Mouse (Mus musculus): Measurements from ENCODE around the gene Tnnt2. TPM values are rescaled to one million over a fixed set of nuclear protein-coding genes. Genes with fewer than 3 reads are reported as not detected.
A peak's percentile ranks its signal among the peaks of the same experiment; 100 is the strongest.

Tnnt2 gene
- 0.36 and 9.2 TPM in 2 replicates for polyA plus RNA-seq (2015; fragmentation: Nextera tagmentation; extraction: Ambion mirVana)

DNA sequence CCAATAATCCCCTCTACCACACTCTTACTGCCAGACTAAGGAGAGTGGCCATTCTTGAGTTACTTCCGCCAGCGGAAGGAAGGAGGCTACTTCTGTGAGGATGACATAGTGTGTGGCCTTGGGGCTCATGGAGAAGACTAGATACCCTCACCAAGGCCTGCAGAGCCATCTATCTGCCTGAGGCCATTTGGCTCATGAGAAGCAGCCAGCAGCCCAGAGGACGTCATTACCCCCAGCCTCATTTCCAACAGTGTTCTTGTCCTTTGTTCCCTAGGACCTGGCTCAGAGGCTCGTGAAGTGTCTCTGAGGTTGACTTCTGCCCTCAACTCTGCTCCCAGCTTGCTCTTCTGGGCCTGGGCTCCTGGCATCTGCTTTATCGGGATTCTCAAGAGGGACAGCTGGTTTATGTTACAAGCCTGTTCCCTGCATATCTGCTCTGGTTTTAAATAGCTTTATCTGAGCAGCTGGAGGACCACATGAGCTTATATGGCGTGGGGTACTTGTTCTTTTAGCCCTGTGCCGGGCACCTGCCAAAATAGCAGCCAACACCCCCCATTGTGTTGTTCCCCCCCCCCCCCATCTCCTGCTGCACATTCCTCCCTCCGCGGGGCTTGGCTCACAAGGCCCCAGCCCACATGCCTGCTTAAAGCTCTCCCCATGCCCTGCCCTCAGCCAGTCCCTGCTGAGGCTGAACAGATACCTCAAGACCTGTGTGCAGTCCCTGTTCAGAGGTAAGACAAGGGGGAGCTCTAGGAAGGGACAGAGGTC, at the start of gene Tnnt2:
Gene Tnnt2, plus strand, starts transcription at position 639 of the 768 bp plus-strand sequence.
- Histone ChIP-seq H3K9ac (no peak within 1 kb of the TSS), H3K36me3 (ENCODE audit: poor library complexity, severe bottlenecking) (no peaks in the 10 kb centered on the region), H3K4me2 (no peak within 1 kb of the TSS), H3K4me3 (no peak within 1 kb of the TSS), H3K9me3 (replicated peaks) (no peaks in the 10 kb centered on the region), H3K27ac (no peak within 1 kb of the TSS), H3K4me1 (no peaks in the 10 kb centered on the region), H3K27me3 (no peaks in the 10 kb centered on the region)
- no peak for ATAC-seq
- 51% methylated on average over 9 of the region's 9 CpGs for WGBS

DNA sequence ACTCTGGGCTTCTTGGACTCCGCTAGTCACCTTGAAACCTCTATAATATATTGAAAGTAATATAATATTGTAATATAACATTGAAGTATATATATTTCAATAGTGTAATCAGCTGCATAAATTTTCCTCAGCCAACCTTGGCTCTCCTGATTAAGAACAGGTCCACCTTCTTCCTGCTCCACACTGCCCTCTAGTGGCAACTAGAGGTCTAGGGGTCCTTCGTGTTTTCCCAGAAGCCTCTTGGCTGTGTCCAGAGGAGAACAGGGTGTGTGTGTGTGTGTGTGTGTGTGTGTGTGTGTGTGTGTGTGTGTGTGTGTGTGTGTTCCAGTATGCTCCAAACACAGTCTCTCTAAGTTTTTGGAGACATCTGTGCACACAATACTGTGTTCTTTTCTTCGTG, 48.4 kb upstream of the Tnnt2 start:
- H3K36me3 ChIP-seq (ENCODE audit: poor library complexity, severe bottlenecking): no peaks in the 10 kb centered on the region
- ATAC-seq: peak; percentile 48; the same call in 1 of the 2 replicates
- H3K9ac ChIP-seq: no peak overlapping the region
- H3K4me3 ChIP-seq: no peak overlapping the region
- H3K27me3 ChIP-seq: peaks cover 8% of the 10 kb centered on the region; the same call in 1 of the 2 replicates
- H3K27ac ChIP-seq: no peak overlapping the region
- H3K9me3 ChIP-seq (replicated peaks): no peaks in the 10 kb centered on the region
- WGBS: 49% methylated on average over 3 of the region's 3 CpGs
- H3K4me2 ChIP-seq: no peak overlapping the region
- no peaks in the 10 kb centered on the region for H3K4me1 ChIP-seq

DNA sequence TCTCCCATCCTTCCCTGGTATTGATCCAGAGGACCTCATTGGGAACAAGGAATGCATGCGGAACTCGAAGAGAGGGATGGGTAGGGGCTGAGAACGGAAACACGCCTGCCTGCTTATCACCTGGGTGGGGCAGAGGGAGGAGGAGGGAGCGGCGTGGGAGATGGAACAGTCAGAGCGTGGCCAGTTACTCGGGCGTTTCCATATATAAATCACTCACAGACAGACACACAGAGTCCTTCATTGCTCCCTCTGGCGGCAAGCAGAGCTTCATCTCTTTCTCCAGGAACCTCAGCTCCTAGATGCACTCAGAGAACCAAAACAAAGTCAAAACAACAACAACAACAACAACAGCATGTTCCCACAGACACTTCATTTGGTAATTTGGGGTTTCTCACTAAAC, 47.4 kb upstream of the Tnnt2 start:
- no peak overlapping the region for H3K27ac ChIP-seq
- no peak for ATAC-seq
- WGBS: 57% methylated on average over 10 of the region's 10 CpGs
- no peak overlapping the region for H3K4me3 ChIP-seq
- H3K9me3 ChIP-seq (replicated peaks): no peaks in the 10 kb centered on the region
- no peak overlapping the region for H3K9ac ChIP-seq
- H3K4me1 ChIP-seq: peaks cover 4% of the 10 kb centered on the region
- H3K36me3 ChIP-seq (ENCODE audit: poor library complexity, severe bottlenecking): no peaks in the 10 kb centered on the region
- peaks cover 14% of the 10 kb centered on the region; the same call in 1 of the 2 replicates for H3K27me3 ChIP-seq
- H3K4me2 ChIP-seq: no peak overlapping the region

DNA sequence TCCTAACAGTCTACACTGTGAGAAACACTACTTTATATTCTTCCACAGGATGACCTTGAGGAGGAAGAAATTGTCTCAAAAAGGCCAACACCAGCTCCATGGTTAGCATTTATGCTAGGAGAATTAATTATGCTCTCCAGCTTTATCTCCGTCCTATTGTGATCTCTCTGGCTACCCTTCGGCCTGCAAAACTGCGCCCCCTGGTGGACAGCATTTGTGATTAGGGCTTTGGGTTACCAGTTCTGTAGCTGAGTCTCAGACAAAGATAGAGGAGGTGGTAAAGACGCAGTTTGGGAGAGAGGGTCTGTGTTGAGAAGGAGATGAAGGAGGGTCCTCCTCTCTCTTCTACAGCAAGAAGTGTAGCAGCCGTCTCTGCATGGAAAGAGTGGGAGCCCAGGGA, 46.3 kb upstream of the Tnnt2 start:
- Histone ChIP-seq H3K4me2 (no peak overlapping the region), H3K36me3 (ENCODE audit: poor library complexity, severe bottlenecking) (no peaks in the 10 kb centered on the region), H3K9ac (no peak overlapping the region), H3K4me3 (no peak overlapping the region), H3K27me3 (peaks cover 23% of the 10 kb centered on the region), H3K27ac (no peak overlapping the region), H3K9me3 (replicated peaks) (no peaks in the 10 kb centered on the region), H3K4me1 (peaks cover 11% of the 10 kb centered on the region)
- 7% methylated on average over 5 of the region's 5 CpGs for WGBS
- ATAC-seq: no peak

DNA sequence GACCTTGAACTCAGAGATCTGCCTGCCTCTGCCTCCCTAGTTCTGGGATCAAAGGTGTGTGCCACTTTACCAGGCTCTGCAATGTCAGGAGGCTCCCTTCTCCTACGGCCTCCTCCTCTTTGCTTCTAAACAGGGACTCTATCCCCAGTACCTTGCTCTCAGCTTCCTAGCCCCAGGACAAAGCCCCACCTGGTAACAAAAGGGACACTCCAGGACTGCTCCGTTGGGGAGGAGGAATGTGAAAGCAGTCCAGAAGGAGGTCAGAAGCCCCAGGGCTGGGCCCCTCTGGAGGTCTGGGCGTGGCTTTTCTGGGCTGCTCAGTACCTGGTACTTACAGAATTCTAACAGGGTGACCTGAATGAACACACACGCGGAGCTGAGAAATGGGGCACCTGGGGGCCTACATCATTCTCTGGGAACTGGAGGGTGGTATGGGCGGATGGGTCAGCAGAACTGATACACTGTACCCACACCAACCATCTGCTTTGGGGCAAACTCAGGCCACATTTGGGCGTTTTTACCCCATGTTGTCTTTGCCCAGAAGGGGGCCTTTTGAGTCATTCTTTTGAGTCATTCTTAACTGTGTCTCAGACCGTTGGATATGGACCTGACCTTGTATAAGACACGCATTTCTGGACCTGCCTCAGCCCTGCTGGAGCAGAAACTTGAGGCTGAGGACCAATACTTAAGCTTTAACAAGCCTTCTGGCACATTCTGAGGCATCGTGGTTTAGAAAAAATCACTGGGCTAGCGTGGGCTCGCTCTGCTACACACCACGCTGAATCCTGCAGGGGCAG, 43.8 kb upstream of the Tnnt2 start:
- no peak overlapping the region for H3K27ac ChIP-seq
- peaks cover 25% of the 10 kb centered on the region for H3K27me3 ChIP-seq
- H3K9ac ChIP-seq: no peak overlapping the region
- ATAC-seq: no peak
- H3K4me1 ChIP-seq: peaks cover 11% of the 10 kb centered on the region
- no peak overlapping the region for H3K4me3 ChIP-seq
- no peak overlapping the region for H3K4me2 ChIP-seq
- 62% methylated on average over 13 of the region's 13 CpGs for WGBS
- H3K9me3 ChIP-seq (replicated peaks): no peaks in the 10 kb centered on the region
- no peaks in the 10 kb centered on the region for H3K36me3 ChIP-seq (ENCODE audit: poor library complexity, severe bottlenecking)

DNA sequence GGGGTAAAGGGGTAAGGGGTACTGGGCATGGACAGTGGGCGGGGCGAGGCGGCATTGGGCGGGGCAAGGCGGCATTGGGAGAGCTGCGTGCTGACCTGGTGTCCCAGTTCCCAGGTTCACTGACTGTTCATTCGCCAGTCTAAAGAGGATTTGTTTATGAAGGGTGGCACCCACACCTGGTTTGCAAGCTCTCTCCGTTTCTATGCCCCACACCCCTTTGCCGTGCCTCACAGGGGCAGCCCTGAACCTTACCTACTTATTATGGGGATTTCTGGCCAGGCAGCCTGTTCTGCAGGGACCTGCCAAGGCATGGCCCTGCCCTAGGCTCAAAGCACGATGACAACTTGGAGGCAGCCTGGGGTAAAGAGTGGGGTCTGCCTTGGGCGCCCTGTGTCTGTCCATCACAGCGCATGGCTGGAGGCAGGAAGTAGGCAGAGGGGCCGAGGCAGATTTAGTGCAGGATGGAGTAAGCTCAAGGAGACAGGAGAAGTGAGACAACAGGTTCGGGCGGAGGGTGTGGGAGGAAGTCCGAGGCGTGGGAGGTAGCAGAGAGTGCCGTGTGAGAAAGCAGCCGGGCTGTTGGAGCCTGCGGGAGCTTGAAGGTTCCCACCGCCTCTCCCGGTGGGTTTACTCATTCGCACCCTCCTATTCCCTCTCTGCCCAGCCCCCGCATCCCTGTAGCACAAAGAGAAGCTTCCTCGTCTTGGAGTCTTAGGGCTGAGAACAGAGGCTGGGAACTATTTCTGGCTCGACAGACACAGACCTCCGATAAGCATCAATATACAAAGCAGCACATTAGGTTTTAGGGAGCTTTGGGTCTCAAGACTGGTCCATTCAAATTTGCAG, 42.6 kb upstream of the Tnnt2 start:
- Histone ChIP-seq H3K4me3 (peak overlapping the region; percentile 15), H3K4me1 (peaks cover 11% of the 10 kb centered on the region), H3K36me3 (ENCODE audit: poor library complexity, severe bottlenecking) (no peaks in the 10 kb centered on the region), H3K27me3 (peaks cover 25% of the 10 kb centered on the region), H3K9me3 (replicated peaks) (no peaks in the 10 kb centered on the region), H3K9ac (peak overlapping the region; percentile 50), H3K4me2 (peak overlapping the region; percentile 53), H3K27ac (no peak overlapping the region)
- peak; percentile 27; the same call in 1 of the 2 replicates for ATAC-seq
- WGBS: 15% methylated on average over 27 of the region's 27 CpGs

DNA sequence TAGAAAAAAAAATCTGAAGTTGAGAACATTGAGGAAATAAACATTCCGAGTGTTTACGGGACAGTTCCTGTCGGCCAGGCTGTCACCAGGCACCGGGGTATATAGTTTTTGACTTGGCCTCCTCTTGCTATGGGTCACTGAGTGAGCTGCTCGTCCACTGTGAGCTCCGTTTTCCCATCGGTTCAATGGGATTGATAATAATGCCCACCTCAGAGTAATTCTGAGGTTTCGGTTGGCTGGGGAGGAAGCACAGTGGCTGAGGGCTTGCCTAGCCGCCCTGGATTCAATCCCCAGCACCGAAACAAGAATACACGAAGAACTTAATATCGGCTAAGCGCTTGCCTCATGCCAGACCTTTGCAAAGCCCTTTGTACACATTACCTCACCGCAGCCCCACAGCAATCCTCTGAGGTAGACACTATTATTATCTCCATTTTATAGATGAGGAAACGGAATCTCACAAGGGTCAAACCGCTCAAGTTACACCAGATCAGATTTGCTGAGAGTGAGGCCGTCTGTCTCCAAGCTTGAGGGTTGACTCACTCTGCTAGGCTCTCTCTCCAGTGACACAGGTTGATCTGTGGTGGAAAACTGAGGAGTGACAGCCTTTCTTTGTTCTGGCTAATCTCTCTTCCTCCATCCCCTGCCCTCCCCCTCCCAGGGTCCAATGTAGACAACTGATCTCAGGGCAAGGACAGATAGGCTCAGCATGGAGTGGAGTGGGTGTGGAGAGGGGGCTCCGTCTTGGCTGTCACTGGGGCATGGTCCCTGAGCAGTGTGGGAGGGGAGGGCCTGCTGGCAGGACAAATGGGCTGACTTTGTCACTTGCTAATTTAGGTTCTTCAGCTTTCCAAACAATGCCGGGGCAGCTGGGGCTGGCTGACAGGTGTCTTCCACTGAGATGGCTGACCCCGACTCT, 41.7 kb upstream of the Tnnt2 start:
- H3K4me1 ChIP-seq: peaks cover 11% of the 10 kb centered on the region
- no peaks in the 10 kb centered on the region for H3K36me3 ChIP-seq (ENCODE audit: poor library complexity, severe bottlenecking)
- H3K4me2 ChIP-seq: peak overlapping the region; percentile 53
- no peaks in the 10 kb centered on the region for H3K9me3 ChIP-seq (replicated peaks)
- H3K27ac ChIP-seq: no peak overlapping the region
- ATAC-seq: no peak
- H3K4me3 ChIP-seq: no peak overlapping the region
- peaks cover 25% of the 10 kb centered on the region for H3K27me3 ChIP-seq
- WGBS: 49% methylated on average over 20 of the region's 20 CpGs
- no peak overlapping the region for H3K9ac ChIP-seq

DNA sequence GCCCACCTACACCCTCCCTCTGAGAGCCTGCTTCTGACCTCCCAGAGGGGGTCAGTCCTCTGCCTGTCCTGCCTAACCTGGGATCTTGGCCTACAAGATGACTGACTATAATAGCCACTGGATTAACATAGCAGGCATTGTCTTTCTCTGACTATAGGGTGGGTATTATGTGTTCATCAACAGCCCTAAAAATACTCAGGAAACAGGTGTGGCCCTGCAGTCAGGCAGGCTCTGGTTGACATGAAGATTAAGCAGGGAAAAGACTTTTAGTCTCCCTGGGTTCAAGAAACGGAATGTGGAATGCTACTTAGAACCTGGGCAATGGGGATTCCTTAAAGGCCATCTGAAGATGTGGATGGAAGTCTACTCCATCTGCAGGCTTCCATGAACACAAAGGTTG, 37.7 kb upstream of the Tnnt2 start:
- Histone ChIP-seq H3K27ac (no peak overlapping the region), H3K4me3 (no peak overlapping the region), H3K4me1 (peaks cover 17% of the 10 kb centered on the region), H3K36me3 (ENCODE audit: poor library complexity, severe bottlenecking) (no peaks in the 10 kb centered on the region), H3K9ac (no peak overlapping the region), H3K9me3 (replicated peaks) (no peaks in the 10 kb centered on the region), H3K4me2 (no peak overlapping the region), H3K27me3 (peaks cover 13% of the 10 kb centered on the region)
- WGBS: 72% methylated on average over 1 of the region's 1 CpGs
- ATAC-seq: no peak

DNA sequence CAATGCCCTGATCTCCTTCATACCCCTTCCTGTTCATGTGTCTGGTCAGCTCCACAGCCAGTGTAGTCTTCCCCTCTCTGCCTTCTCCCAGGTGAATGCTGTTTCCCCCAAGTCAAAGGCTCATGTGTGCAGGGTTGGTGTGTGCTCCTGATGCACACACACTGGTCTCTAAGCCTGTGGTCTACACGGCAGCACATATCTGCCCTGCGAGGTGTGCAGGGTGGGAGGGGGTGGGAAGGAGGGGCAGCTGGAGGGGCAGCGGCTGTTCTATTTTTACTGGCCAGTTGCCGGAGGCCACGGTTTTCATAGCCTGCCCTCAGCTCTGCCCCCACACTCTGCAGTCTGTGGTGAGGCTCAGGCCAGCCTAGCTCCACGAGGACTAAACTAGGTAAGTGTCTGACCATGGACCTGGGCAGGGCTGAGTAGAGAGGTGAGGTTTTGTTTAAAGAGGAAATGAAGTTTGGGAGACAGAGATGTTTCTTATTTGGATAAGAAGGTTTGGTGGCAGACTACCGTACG, 37.0 kb upstream of the Tnnt2 start:
- no peaks in the 10 kb centered on the region for H3K36me3 ChIP-seq (ENCODE audit: poor library complexity, severe bottlenecking)
- WGBS: 87% methylated on average over 8 of the region's 8 CpGs
- ATAC-seq: no peak

DNA sequence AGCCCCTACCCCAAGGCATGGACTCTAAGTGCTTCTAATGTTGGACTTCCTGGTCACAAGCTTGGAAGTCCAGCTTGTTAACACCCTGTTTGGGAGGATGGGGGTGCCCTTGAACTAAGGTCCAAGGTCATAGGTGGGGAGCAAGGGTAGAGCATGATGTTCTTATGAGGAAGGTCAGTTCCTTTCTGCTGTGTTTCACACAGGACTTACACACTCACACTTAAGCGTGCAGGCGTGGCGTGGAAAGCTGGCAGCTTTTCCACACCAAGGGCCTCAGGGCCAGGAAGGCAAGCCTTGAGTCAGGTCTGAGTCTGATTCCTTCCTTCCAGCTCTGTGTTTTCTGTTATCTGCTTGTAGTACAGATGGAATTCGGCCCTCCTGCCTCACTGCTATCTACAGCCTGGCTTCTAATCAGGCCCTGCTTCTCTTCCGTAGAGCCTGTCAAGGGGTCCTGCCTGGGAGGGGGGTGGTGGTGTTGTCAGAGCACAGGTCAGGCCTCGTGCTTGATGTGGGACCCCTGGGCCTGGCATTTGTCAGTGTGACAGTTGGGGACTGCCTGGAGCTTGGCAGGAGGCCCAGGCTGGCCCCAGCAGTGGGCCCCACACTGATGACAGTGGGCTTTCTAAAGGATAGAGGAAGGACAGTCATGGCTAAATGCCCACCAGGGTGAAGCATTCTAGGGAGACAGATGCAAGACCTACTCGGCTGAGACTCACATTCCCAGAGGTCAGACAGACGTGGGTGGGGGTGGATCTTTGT, 35.8 kb upstream of the Tnnt2 start:
- Histone ChIP-seq H3K36me3 (ENCODE audit: poor library complexity, severe bottlenecking) (no peaks in the 10 kb centered on the region), H3K27me3 (no peaks in the 10 kb centered on the region; the same call in 1 of the 2 replicates), H3K9ac (no peak overlapping the region), H3K4me3 (no peak overlapping the region), H3K4me1 (peaks cover 8% of the 10 kb centered on the region), H3K9me3 (replicated peaks) (no peaks in the 10 kb centered on the region), H3K4me2 (no peak overlapping the region), H3K27ac (no peak overlapping the region)
- no peak; the same call in 1 of the 2 replicates for ATAC-seq
- 55% methylated on average over 8 of the region's 8 CpGs for WGBS

More for the DNA sequence above, 37.0 kb upstream of the Tnnt2 start:
- H3K9me3 ChIP-seq (replicated peaks): no peaks in the 10 kb centered on the region
- peaks cover 12% of the 10 kb centered on the region for H3K4me1 ChIP-seq
- H3K4me2 ChIP-seq: no peak overlapping the region
- H3K27ac ChIP-seq: no peak overlapping the region
- H3K9ac ChIP-seq: no peak overlapping the region
- peaks cover 8% of the 10 kb centered on the region for H3K27me3 ChIP-seq
- no peak overlapping the region for H3K4me3 ChIP-seq
